Mouse (Mus musculus) adrenal gland, postnatal 10 days (tissue): ENCODE measurements around the gene Rnf44. TPM values are rescaled to one million over a fixed set of nuclear protein-coding genes. Genes with fewer than 3 reads are reported as not detected.

Experiments
- total RNA-seq, 2 experiments: library from RNA; stranded (reverse); gene quantifications; 2 replicates each; pipeline ENCODE4 v1.2.3; 2021

The Rnf44 gene
- total RNA-seq, 2 experiments from 2014 or later, result 100 to 114 TPM

Other genes starting within 250 kb of the Rnf44 start
- 10 to 100 TPM; 51.1 to 51.8 TPM for gene Thoc3, start 225.1 kb downstream of the Rnf44 start, total RNA-seq
- 10 to 100 TPM in 1 of 2 experiments, 1 to 10 TPM in 1; 7.5 to 10.2 TPM for gene Simc1, start 190.1 kb downstream of the Rnf44 start, total RNA-seq
- gene 4833439L19Rik, start 128.5 kb downstream of the Rnf44 start, total RNA-seq, result 100 to 1,000 TPM; 101 to 104 TPM
- gene Arl10, start 118.9 kb downstream of the Rnf44 start, total RNA-seq, result 10 to 100 TPM; 27.1 to 31.4 TPM
- gene Nop16, start 103.8 kb downstream of the Rnf44 start, total RNA-seq, result 10 to 100 TPM; 32.4 to 41.0 TPM
- 100 to 1,000 TPM; 255 to 257 TPM for gene Higd2a, start 103.7 kb downstream of the Rnf44 start, total RNA-seq
- gene Cltb, start 82.6 kb downstream of the Rnf44 start, total RNA-seq, result 10 to 100 TPM; 71.6 to 71.7 TPM
- gene Faf2, start 72.1 kb downstream of the Rnf44 start, total RNA-seq, result 10 to 100 TPM; 63.5 to 64.7 TPM
- 1 to 10 TPM in 1 of 2 experiments, under 1 TPM in 1; 0.85 to 2.1 TPM for gene Cdhr2, start 7.6 kb upstream of the Rnf44 start, total RNA-seq
- gene Gprin1, start 56.0 kb upstream of the Rnf44 start, total RNA-seq, result 1 to 10 TPM; 3.4 to 4.8 TPM
- gene Sncb, start 72.7 kb upstream of the Rnf44 start, total RNA-seq, result 1 to 10 TPM; 1.8 to 4.2 TPM
- gene Eif4e1b, start 90.1 kb upstream of the Rnf44 start, total RNA-seq, result under 1 TPM in 1 of 2 experiments, not detected in 1; 0.12 TPM
- gene Tspan17, start 95.5 kb upstream of the Rnf44 start, total RNA-seq, result 10 to 100 TPM; 31.8 to 36.3 TPM